Mouse (Mus musculus) embryo, embryonic 10.5 days (tissue): ENCODE results near the gene Slc22a2.
"Not testable (repeated sequence)": the region's sequence is repeated elsewhere in the genome, so short reads cannot be mapped to it uniquely, and the experiment has no call there.

Experiments
- DNase-seq: peaks from one replicate; pipeline ENCODE4 v3.0.0-alpha.2; 2015; ENCODE audit warnings: low spot score

Gene Slc22a2

GRCm38 (mm10) chr17:12630976-12631730 is 47.2 kb downstream of the Slc22a2 start:
- DNase-seq: peak; percentile 76

GRCm38 (mm10) chr17:12631771-12632600 is 48.1 kb downstream of the Slc22a2 start:
- peak; percentile 74 for DNase-seq

- DNase-seq: no peak
These were observed 50.9 kb downstream of the Slc22a2 start for GRCm38 (mm10) chr17:12634814-12635213.

GRCm38 (mm10) chr17:12639585-12639984 is 55.7 kb downstream of the Slc22a2 start:
- no peak for DNase-seq

- no peak for DNase-seq
These were observed 57.2 kb downstream of the Slc22a2 start for GRCm38 (mm10) chr17:12641087-12641486.

- DNase-seq: no peak
These were observed 61.5 kb downstream of the Slc22a2 start for GRCm38 (mm10) chr17:12645461-12645860.

GRCm38 (mm10) chr17:12652604-12653003 is 68.7 kb downstream of the Slc22a2 start:
- no peak for DNase-seq

GRCm38 (mm10) chr17:12654061-12654460 is 70.1 kb downstream of the Slc22a2 start:
- no peak for DNase-seq

GRCm38 (mm10) chr17:12655826-12656225 is 71.9 kb downstream of the Slc22a2 start:
- DNase-seq: no peak

- DNase-seq: no peak
These were observed 74.9 kb downstream of the Slc22a2 start for GRCm38 (mm10) chr17:12658784-12659183.

- no peak for DNase-seq
These were observed 75.3 kb downstream of the Slc22a2 start for GRCm38 (mm10) chr17:12659233-12659632.

GRCm38 (mm10) chr17:12660572-12661260 is 76.8 kb downstream of the Slc22a2 start:
- peak; percentile 78 for DNase-seq

- no peak for DNase-seq
These were observed 80.2 kb downstream of the Slc22a2 start for GRCm38 (mm10) chr17:12664156-12664555.

GRCm38 (mm10) chr17:12668478-12669362 is 84.8 kb downstream of the Slc22a2 start:
- peak; percentile 61 for DNase-seq

GRCm38 (mm10) chr17:12669363-12669679 is 85.4 kb downstream of the Slc22a2 start:
- DNase-seq: no peak

GRCm38 (mm10) chr17:12671029-12671605 is 87.2 kb downstream of the Slc22a2 start:
- DNase-seq: no peak

- peak; percentile 53 for DNase-seq
These were observed 88.4 kb downstream of the Slc22a2 start for GRCm38 (mm10) chr17:12672285-12672790.

- no peak for DNase-seq
These were observed 89.9 kb downstream of the Slc22a2 start for GRCm38 (mm10) chr17:12673871-12674270.

GRCm38 (mm10) chr17:12674980-12675379 is 91.0 kb downstream of the Slc22a2 start:
- DNase-seq: not testable (repeated sequence)

GRCm38 (mm10) chr17:12675646-12676045 is 91.7 kb downstream of the Slc22a2 start, which contains the start of gene Slc22a1:
TSS of gene Slc22a1 (minus strand) at chr17:12675829.
- DNase-seq: no peak

GRCm38 (mm10) chr17:12677139-12677538 is 93.2 kb downstream of the Slc22a2 start:
- no peak for DNase-seq
